Mouse (Mus musculus): ENCODE data around the gene Atmin. TPM values are rescaled to one million over a fixed set of nuclear protein-coding genes. Genes with fewer than 3 reads are reported as not detected.

The Atmin gene
- 1 to 10 TPM in 21 of 26 experiments, under 1 TPM in 5; 0.24 to 9.6 (median 2.9) TPM for total RNA-seq (2018; cell fraction: chromatin; rRNA removed)
- total RNA-seq (2018; cell fraction: cytosol; rRNA removed): 10 to 100 TPM in 24 of 26 experiments, 1 to 10 TPM in 2; 7.8 to 23.1 (median 19.0) TPM
- total RNA-seq (2018; cell fraction: nucleus; rRNA removed): 10 to 100 TPM in 15 of 26 experiments, 1 to 10 TPM in 11; 2.7 to 22.7 (median 11.0) TPM
- 13.1 to 14.3 TPM (median 13.5 TPM) in 3 replicates for polyA plus RNA-seq (2018)

DNA sequence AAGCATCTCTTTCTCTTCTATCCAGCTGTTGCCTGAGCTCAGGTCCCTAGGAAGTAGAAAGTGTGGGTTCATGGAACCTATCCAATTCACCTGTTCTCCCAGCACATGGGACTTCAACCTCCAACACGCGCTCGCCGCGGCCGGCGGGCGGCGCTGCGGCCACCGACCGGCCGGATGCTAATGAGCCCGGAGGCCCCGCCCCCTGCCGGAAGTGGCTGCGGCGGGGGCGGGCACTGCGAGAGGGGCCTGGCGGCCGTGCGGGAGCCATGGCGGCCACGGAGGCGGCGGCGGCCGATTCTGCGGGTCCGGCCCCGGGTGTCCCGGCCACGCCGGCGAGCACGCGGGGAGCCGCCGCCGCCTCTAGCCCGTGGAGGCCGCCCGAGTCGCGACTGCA lies at the start of gene Atmin:
Atmin (plus strand) TSS at position 233 of the 394 bp plus-strand sequence.
- Histone ChIP-seq H3K36me3 (ENCODE audit: inconsistent target) (no peaks in the 10 kb centered on the region), H3K79me2 (ENCODE audit: inconsistent target) (peaks cover 45% of the 10 kb centered on the region), H3K4me3 (ENCODE audit: inconsistent target) (peak within 1 kb of the TSS; percentile 61), H3K27ac (peak within 1 kb of the TSS; percentile 10; the same call in 1 of the 2 replicates)
- under 1% methylated on average over 46 of the region's 46 CpGs for WGBS (ENCODE audit: missing documents)

GRCm38 (mm10) chr8:116893938-116894337 lies 49.3 kb upstream of the Atmin start:
- no peak overlapping the region for H3K4me3 ChIP-seq (ENCODE audit: inconsistent target)
- H3K36me3 ChIP-seq (ENCODE audit: inconsistent target): no peaks in the 10 kb centered on the region
- H3K27ac ChIP-seq: no peak overlapping the region
- no peaks in the 10 kb centered on the region for H3K79me2 ChIP-seq (ENCODE audit: inconsistent target)
- WGBS (ENCODE audit: missing documents): 46% methylated on average over 11 of the region's 11 CpGs

DNA sequence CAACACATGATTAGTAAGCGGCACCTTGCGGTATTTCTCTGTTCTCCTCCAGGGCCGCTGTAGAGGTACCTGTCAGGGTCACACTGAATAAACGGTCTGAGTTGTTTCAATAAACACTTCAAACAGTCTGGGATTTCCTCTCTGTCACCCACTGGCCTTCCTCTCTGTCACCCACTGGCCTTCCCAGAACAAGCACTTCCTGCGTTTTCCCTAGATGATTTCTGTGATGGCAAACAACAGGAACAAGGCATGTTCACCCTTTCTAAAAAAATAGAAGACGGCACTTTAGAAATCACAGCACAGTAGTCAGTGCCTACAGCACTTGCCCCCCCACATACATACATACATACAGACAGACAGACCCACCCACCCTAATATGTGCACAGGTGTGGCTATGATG lies 47.7 kb upstream of the Atmin start:
- WGBS (ENCODE audit: missing documents): 96% methylated on average over 6 of the region's 6 CpGs
- Histone ChIP-seq H3K36me3 (ENCODE audit: inconsistent target) (no peaks in the 10 kb centered on the region), H3K4me3 (ENCODE audit: inconsistent target) (no peak overlapping the region), H3K27ac (no peak overlapping the region), H3K79me2 (ENCODE audit: inconsistent target) (no peaks in the 10 kb centered on the region)

- Histone ChIP-seq H3K79me2 (ENCODE audit: inconsistent target) (no peaks in the 10 kb centered on the region), H3K4me3 (ENCODE audit: inconsistent target) (no peak overlapping the region), H3K36me3 (ENCODE audit: inconsistent target) (no peaks in the 10 kb centered on the region), H3K27ac (no peak overlapping the region)
- WGBS (ENCODE audit: missing documents): 94% methylated on average over 3 of the region's 4 CpGs
Observed at GRCm38 (mm10) chr8:116904736-116905135, 38.5 kb upstream of the Atmin start.

- no peaks in the 10 kb centered on the region for H3K36me3 ChIP-seq (ENCODE audit: inconsistent target)
- no peak overlapping the region for H3K27ac ChIP-seq
- no peaks in the 10 kb centered on the region for H3K79me2 ChIP-seq (ENCODE audit: inconsistent target)
- WGBS (ENCODE audit: missing documents): 63% methylated on average over 4 of the region's 4 CpGs
- H3K4me3 ChIP-seq (ENCODE audit: inconsistent target): no peak overlapping the region
Observed at GRCm38 (mm10) chr8:116905252-116905651, 37.9 kb upstream of the Atmin start.

DNA sequence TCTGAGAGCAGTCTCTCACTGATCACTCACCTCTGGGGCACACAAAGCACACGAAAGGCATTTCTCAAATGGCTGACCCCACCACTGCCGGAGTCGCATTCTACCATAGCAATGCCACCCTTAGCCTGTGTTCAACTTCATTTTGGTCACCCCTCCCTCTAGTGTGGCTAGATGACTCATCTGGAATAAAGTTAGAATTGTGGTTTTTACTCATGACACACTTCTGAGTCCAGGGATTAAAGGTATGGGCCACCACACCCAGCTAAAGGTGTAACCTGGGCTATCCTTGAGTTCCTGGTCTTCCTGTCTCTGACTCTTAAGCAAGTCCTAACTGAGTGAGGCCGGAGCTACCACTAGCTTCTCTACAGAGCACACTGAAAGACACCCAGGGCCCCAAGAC lies 37.4 kb upstream of the Atmin start:
- Histone ChIP-seq H3K79me2 (ENCODE audit: inconsistent target) (no peaks in the 10 kb centered on the region), H3K27ac (no peak overlapping the region), H3K4me3 (ENCODE audit: inconsistent target) (no peak overlapping the region), H3K36me3 (ENCODE audit: inconsistent target) (no peaks in the 10 kb centered on the region)
- 97% methylated on average over 4 of the region's 4 CpGs for WGBS (ENCODE audit: missing documents)

DNA sequence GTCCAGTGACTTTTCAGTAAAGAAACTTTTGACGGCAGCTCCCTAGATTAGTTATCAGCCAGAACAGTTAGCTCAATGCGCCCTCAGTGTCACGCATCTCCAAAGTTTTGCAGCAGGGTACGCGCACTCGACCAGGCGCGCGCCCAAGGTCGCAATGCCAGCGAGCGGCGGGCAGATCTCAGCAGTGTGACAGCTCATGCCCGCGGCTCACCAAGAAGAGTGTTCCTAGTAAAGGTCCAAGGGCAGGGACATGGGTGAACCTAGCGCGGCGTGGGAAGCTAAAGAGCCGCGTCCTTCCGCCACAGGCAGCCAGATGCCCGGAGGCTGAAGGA lies 22.2 kb upstream of the Atmin start:
- Histone ChIP-seq H3K36me3 (ENCODE audit: inconsistent target) (no peaks in the 10 kb centered on the region), H3K79me2 (ENCODE audit: inconsistent target) (peaks cover 17% of the 10 kb centered on the region), H3K27ac (peak overlapping the region; percentile 84), H3K4me3 (ENCODE audit: inconsistent target) (peak overlapping the region; percentile 58)
- under 1% methylated on average over 22 of the region's 22 CpGs for WGBS (ENCODE audit: missing documents)

DNA sequence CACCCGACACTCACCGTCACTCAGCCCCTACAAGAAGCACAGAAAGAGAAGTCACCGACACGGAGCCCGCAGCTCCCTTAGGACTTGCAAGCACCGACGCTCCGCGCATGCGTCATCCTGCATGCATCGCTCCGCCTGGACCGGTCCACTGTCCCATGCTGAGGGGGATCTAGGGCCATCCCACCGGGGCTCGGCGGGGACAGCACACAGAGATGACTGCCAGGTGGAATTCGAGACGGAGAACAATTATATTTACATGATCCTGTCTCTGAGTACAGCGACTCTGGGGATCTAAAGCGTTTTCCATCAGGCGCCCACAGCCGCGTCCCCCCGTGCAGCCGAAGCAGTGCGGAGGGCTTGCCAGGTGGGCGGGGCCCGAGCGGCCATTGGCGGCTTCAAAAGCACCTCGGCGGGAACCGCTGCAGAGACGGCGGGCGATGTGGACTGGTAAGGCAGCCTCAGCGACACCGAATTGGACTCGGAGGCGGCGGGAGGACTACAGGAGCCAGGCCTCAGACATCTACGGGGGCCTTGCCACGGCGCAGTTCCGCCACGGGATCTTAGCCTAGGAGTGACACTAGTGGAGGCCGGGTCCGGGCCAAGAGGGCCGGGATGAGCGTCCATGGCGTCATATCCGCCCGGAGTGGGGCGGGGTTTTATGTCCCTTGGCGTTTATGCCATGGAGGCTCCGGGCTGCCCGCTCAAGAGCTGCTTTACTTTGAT lies 21.7 kb upstream of the Atmin start, which contains the start of the genes Cmc2 and Cenpn:
Cmc2 (minus strand) TSS at position 119 of the 723 bp plus-strand sequence.
Cenpn (plus strand) TSS at position 394 of the 723 bp plus-strand sequence.
- no peaks in the 10 kb centered on the region for H3K36me3 ChIP-seq (ENCODE audit: inconsistent target)
- under 1% methylated on average over 57 of the region's 57 CpGs for WGBS (ENCODE audit: missing documents)
- H3K27ac ChIP-seq: peak within 1 kb of the TSS; percentile 84

GRCm38 (mm10) chr8:116922060-116922757 lies 21.0 kb upstream of the Atmin start:
- H3K36me3 ChIP-seq (ENCODE audit: inconsistent target): no peaks in the 10 kb centered on the region
- peaks cover 17% of the 10 kb centered on the region for H3K79me2 ChIP-seq (ENCODE audit: inconsistent target)
- peak overlapping the region; percentile 58 for H3K4me3 ChIP-seq (ENCODE audit: inconsistent target)
- 35% methylated on average over 17 of the region's 17 CpGs for WGBS (ENCODE audit: missing documents)
- H3K27ac ChIP-seq: peak overlapping the region; percentile 84

More for the DNA sequence above, 21.7 kb upstream of the Atmin start, which contains the start of the genes Cmc2 and Cenpn:
- H3K79me2 ChIP-seq (ENCODE audit: inconsistent target): peaks cover 17% of the 10 kb centered on the region
- H3K4me3 ChIP-seq (ENCODE audit: inconsistent target): peak within 1 kb of the TSS; percentile 58

DNA sequence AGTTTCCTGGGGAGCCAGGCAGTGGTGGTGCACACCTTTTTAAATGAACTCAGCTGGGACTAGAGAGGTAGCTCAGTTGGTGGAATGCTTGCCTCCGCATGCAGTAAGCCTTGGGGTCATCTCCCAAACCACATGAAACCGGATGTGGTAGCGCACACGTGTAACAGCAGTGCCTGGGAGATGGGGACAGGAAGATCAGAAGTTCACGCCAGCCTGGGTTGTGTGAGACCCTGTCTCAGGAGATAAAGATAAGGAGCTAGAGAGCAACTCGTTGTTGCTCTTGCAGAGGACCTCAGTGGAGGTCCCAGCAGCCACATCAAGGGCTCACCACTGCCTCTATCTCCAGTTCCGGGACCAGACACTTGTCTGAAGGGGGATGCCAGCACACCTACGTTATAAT lies 19.7 kb upstream of the Atmin start:
- Histone ChIP-seq H3K27ac (no peak overlapping the region), H3K4me3 (ENCODE audit: inconsistent target) (no peak overlapping the region), H3K36me3 (ENCODE audit: inconsistent target) (no peaks in the 10 kb centered on the region), H3K79me2 (ENCODE audit: inconsistent target) (peaks cover 16% of the 10 kb centered on the region)
- 80% methylated on average over 8 of the region's 8 CpGs for WGBS (ENCODE audit: missing documents)

DNA sequence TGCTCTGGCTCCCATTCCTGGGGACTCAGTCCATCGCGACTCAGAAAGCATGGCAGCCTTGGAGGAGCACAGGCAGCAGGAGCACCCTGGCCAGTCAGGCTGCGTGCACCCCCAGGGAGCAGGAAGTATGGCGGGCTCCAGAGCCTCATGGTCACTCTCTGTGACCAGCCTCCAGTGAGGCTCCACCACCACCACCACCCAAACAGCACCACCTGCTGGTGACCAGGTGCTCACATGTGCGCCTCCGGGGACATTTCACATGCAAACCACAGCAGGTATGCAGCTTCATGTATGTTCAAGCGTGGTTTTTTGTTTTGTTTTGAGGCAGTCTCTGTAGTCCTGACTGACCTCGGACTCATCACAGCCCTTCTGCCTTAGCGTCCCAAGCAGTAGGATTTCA lies 15.3 kb upstream of the Atmin start:
- Histone ChIP-seq H3K79me2 (ENCODE audit: inconsistent target) (no peaks in the 10 kb centered on the region), H3K4me3 (ENCODE audit: inconsistent target) (no peak overlapping the region), H3K36me3 (ENCODE audit: inconsistent target) (no peaks in the 10 kb centered on the region), H3K27ac (no peak overlapping the region)
- 96% methylated on average over 9 of the region's 9 CpGs for WGBS (ENCODE audit: missing documents)

DNA sequence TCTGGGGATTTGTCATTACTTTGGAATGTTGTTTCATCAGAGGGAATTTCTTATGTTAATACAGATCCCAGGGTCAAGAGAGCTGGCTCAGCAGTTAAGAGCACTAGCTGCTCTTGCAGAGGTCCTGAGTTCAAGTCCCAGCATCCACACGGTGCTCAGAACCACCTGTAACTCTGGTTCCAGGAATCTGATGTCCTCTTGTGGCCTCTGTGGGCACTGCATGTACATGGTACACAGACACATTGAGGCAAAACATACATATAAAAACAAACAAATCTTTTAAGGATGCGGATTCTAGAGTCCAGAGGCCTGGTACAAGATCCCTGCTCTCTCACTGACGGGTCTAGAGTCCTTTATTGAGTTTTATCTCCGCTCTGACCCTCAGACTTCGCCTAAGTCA lies 14.6 kb upstream of the Atmin start:
- Histone ChIP-seq H3K4me3 (ENCODE audit: inconsistent target) (no peak overlapping the region), H3K79me2 (ENCODE audit: inconsistent target) (no peaks in the 10 kb centered on the region), H3K27ac (no peak overlapping the region), H3K36me3 (ENCODE audit: inconsistent target) (no peaks in the 10 kb centered on the region)
- 96% methylated on average over 5 of the region's 5 CpGs for WGBS (ENCODE audit: missing documents)

- Histone ChIP-seq H3K36me3 (ENCODE audit: inconsistent target) (no peaks in the 10 kb centered on the region), H3K27ac (no peak overlapping the region), H3K4me3 (ENCODE audit: inconsistent target) (no peak overlapping the region), H3K79me2 (ENCODE audit: inconsistent target) (no peaks in the 10 kb centered on the region)
- 95% methylated on average over 4 of the region's 4 CpGs for WGBS (ENCODE audit: missing documents)
Observed at GRCm38 (mm10) chr8:116934976-116935375, 8.2 kb upstream of the Atmin start.

DNA sequence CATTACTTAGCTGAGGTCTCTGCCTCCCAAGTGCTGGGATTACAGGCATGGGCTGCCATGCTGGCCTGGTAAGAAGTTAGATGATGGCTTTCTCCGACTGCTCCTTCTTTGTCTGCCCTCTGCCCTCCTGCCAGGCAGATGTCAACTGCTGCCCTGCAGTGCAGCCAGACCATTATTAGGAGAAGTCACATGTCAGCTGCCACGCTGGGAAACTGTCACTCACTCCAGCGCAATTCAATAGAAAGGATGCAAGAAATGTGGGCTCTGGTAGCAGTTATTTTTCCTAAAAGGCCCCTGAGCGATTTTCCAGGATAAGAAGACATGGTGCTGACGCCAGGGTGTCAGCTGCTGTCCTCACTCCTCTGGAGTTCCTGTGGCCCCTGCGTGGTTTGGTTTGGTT lies 7.7 kb upstream of the Atmin start:
- 88% methylated on average over 6 of the region's 6 CpGs for WGBS (ENCODE audit: missing documents)
- no peaks in the 10 kb centered on the region for H3K36me3 ChIP-seq (ENCODE audit: inconsistent target)

More for the DNA sequence above, 7.7 kb upstream of the Atmin start:
- no peak overlapping the region for H3K4me3 ChIP-seq (ENCODE audit: inconsistent target)
- H3K79me2 ChIP-seq (ENCODE audit: inconsistent target): no peaks in the 10 kb centered on the region
- no peak overlapping the region for H3K27ac ChIP-seq
